8 mouse cellular contexts compared by ENCODE assay signal in genomic region chr2:127362459-127363281, GRCm38 (mm10). TPM values are rescaled to one million over a fixed set of nuclear protein-coding genes. Genes with fewer than 3 reads are reported as not detected.
DNase-seq lines count a peak whose midpoint lies in the region; ATAC-seq and TF ChIP-seq lines count a peak whose summit lies in the region.

Gene Adra2b (plus strand): TSS chr2:127363208.

- H3K4me2 ChIP-seq in hindbrain, postnatal 0 days (ENCODE audit: low read depth, low read length), result peak within 1 kb of the TSS; percentile 67

- peak within 1 kb of the TSS; percentile 69 for H3K27ac ChIP-seq in gastrocnemius, adult 2 months
- no peak within 1 kb of the TSS for H3K27ac ChIP-seq in hindbrain, postnatal 0 days

- peak within 1 kb of the TSS; percentile 66 for H3K4me3 ChIP-seq in gastrocnemius, adult 2 months
- H3K4me3 ChIP-seq in hindbrain, postnatal 0 days (ENCODE audit: low read length), result peak within 1 kb of the TSS; percentile 39

- no peaks in the 10 kb centered on the region for H3K9me3 ChIP-seq in hindbrain, postnatal 0 days (ENCODE audit: low read length)

- peak; percentile 67 for TF ChIP-seq CTCF in gastrocnemius, adult 2 months (IDR thresholded peaks at IDR 0.05)
- peak; percentile 91 for TF ChIP-seq CTCF in hindbrain, postnatal 0 days (IDR thresholded peaks at IDR 0.05; ENCODE audit: low read depth)

- peak; percentile 95 for DNase-seq in ZHBTc4 (ENCODE audit: low read depth, low spot score)
- DNase-seq in cerebellum, postnatal 4 days (ENCODE audit: low spot score in 2 of 2), result peak; percentile 83 to 86
- DNase-seq in gastrocnemius, adult 2 months, result peak; percentile 85
- DNase-seq in hindbrain, postnatal 0 days (ENCODE audit: low spot score), result peak; percentile 90
- DNase-seq in left cerebral cortex, adult 18-20 months (ENCODE audit: low spot score in 2 of 2), result peak; percentile 83 to 89
- peak; percentile 77 to 85 for DNase-seq in lung, postnatal 4 days
- peak; percentile 71 for DNase-seq in retina, postnatal 7 days (ENCODE audit: low read depth, low spot score)
- peak; percentile 52 to 77 for DNase-seq in urinary bladder, adult 18-20 months (ENCODE audit: low spot score in 2 of 2)

- H3K36me3 ChIP-seq in hindbrain, postnatal 0 days (ENCODE audit: insufficient read depth, low read length), result no peaks in the 10 kb centered on the region

- H3K4me1 ChIP-seq in hindbrain, postnatal 0 days (ENCODE audit: insufficient read depth, low read length), result 0 out of 2 replicates have a peak, but pooled peaks cover 7% of the 10 kb centered on the region

- H3K9ac ChIP-seq in hindbrain, postnatal 0 days (replicated peaks; ENCODE audit: low read length), result 0 out of 2 replicates have a peak within 1 kb of the TSS, but pooled peaks have one; percentile 30

- 1% methylated on average over 44 of the region's 49 CpGs for WGBS in hindbrain, postnatal 0 days

- intact Hi-C loops in gastrocnemius, adult 2 months (cut with DNase I), result loop anchor here (2.0 kb wide), 2 partner anchors 68 to 90 kb away; no protein-coding TSS in a partner anchor

- peaks cover 54% of the 10 kb centered on the region for H3K27me3 ChIP-seq in hindbrain, postnatal 0 days (ENCODE audit: insufficient read depth, low read length)

- ATAC-seq in hindbrain, postnatal 0 days, result peak; percentile 81

RNA-seq across cellular contexts. Expression of gene Adra2b, which starts in this region (rescaled TPM):
- total RNA-seq in gastrocnemius, adult 2 months (2021), result under 1 TPM; 0.39 to 0.69 TPM
- 0.47 and 0.99 TPM in 2 replicates for total RNA-seq in hindbrain, postnatal 0 days (2014; rRNA removed)
- 0.89 and 1.1 TPM in 2 replicates for polyA plus RNA-seq in hindbrain, postnatal 0 days (2015; fragmentation: Nextera tagmentation; extraction: Ambion mirVana)
- total RNA-seq in left cerebral cortex, adult 18-20 months (2021), result 1 to 10 TPM in 1 of 2 experiments, under 1 TPM in 1; 0.60 to 1.0 TPM

Comparison
In these comparisons a context has a peak if more than half of its experiments do, and no peak if none do; other contexts are left out.
1. Peak in DNase-seq, H3K4me3 ChIP-seq and H3K27ac ChIP-seq in gastrocnemius, adult 2 months; RNA of the gene not detected or under 1 TPM.